Mouse (Mus musculus) heart, adult 2 months (tissue): ENCODE measurements around the gene Hhipl1.

Experiments used
- CTCF ChIP-seq: fragments of 200-600 bp; IDR thresholded peaks from 2 replicates; pipeline ENCODE4 v1.8.1; 2022; ENCODE audit warnings: antibody characterized with exemption, mild to moderate bottlenecking, moderate library complexity
- EP300 ChIP-seq: fragments of 200-500 bp; IDR thresholded peaks from 2 replicates; pipeline ENCODE4 v1.6.1; 2011; ENCODE audit warnings: low read depth, low read length, control low read depth; ENCODE audit not compliant: insufficient read depth
- POLR2A ChIP-seq: fragments of 200-500 bp; IDR thresholded peaks from 2 replicates; pipeline ENCODE4 v1.6.1; 2011; ENCODE audit warnings: mild to moderate bottlenecking, low read depth, low read length, control low read depth; ENCODE audit not compliant: insufficient read depth

- TF ChIP-seq POLR2A (no peak), CTCF (no peak), EP300 (no peak)
Observed at GRCm38 (mm10) chr12:108286381-108286780, 19.7 kb upstream of the Hhipl1 start.
